Mouse (Mus musculus): ENCODE data around the gene Gpx1. TPM values are rescaled to one million over a fixed set of nuclear protein-coding genes. Genes with fewer than 3 reads are reported as not detected.

Gpx1 gene
- polyA plus RNA-seq, 1 experiment from 2014 or later, result 821 TPM

DNA sequence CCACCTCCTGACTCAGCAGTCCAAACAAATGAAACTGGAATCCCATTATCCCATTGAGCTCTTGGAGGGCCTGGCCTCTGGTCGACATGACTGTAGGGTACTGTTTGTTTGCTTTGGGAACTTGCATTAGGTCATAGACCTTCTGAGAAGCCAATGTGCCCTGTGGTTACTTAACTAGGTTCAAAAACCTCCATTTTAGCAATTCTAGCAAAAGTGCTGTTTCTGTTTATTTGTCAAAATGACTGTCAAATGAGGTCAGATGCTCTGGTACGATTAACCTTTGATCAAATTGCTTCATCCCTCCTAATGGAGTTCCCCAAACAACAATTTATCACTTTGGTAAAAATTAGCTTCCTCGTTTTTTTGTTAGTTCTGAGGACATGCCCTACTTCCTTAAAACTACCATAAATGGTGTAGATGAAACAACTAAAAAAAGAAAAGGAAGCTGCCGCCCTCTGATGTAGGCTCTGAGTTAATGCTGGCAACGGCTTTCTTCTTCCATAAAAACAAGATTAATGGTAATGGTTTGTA is 3.7 kb downstream of the Gpx1 start:
- H3K4me3 ChIP-seq (ENCODE audit: low read depth, low read length), result no peak overlapping the region
- no peaks in the 10 kb centered on the region for H3K9me3 ChIP-seq (ENCODE audit: control insufficient read depth, low read length)
- WGBS, result 59% methylated on average over 5 of the region's 5 CpGs
- H3K36me3 ChIP-seq (ENCODE audit: control insufficient read depth, insufficient read depth, low read length), result no peaks in the 10 kb centered on the region
- DNase-seq (ENCODE audit: low spot score), result no peak
- no peak overlapping the region for H3K9ac ChIP-seq (ENCODE audit: low read depth, low read length)
- no peaks in the 10 kb centered on the region for H3K27me3 ChIP-seq (ENCODE audit: control insufficient read depth, insufficient read depth, low read length)
- no peak overlapping the region for H3K4me2 ChIP-seq (replicated peaks; ENCODE audit: low read depth, low read length)
- H3K27ac ChIP-seq (ENCODE audit: low read depth, low read length), result no peak overlapping the region
- ATAC-seq (ENCODE audit: low FRiP score), result no peak
- peaks cover 11% of the 10 kb centered on the region; the same call in 1 of the 2 replicates for H3K4me1 ChIP-seq (replicated peaks; ENCODE audit: control insufficient read depth, insufficient read depth, low read length)

DNA sequence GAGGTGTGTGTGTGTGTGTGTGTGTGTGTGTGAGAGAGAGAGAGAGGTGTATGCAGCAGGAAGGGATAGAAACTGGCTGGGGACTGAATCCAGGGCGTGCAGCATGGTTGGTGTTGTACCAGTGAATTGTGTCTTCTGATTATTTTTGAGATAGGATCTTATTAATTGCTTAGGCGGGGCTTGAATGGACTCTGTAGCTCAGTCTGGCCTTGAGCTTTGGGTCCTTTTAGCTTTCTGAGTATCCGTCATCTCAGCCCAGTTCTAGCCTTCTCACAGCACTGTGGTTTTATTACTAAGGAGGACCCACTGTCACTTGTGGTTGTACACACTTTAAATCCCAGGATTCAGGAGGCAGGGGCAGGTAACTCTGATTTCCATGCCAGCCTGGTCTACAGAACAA is 4.6 kb downstream of the Gpx1 start:
- WGBS, result 84% methylated on average over 3 of the region's 3 CpGs

DNA sequence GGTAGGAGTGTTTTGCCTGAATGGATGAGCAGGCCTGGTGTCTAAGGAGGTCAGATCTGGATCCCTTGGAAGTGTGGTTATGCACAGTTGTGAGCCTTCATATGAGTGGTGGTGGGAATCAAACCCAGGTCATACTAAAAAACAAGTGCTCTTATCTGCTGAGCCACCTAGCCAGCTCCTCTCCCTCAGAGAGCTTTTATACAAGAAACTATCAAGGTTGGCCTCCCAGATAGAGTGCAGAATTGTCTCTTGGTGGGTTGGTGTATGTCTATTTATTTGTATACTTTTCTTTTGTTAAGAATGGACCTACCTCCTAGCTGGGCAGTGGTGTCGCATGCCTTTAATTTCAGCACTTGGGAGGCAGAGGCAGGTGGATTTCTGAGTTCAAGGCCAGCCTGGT is 5.1 kb downstream of the Gpx1 start:
- H3K4me3 ChIP-seq (ENCODE audit: low read depth, low read length), result no peak overlapping the region
- H3K27ac ChIP-seq (ENCODE audit: low read depth, low read length), result no peak overlapping the region
- WGBS, result 100% methylated on average over 1 of the region's 1 CpGs
- H3K4me1 ChIP-seq (replicated peaks; ENCODE audit: control insufficient read depth, insufficient read depth, low read length), result peaks cover 10% of the 10 kb centered on the region; the same call in 1 of the 2 replicates
- no peaks in the 10 kb centered on the region for H3K36me3 ChIP-seq (ENCODE audit: control insufficient read depth, insufficient read depth, low read length)
- ATAC-seq (ENCODE audit: low FRiP score), result no peak
- H3K27me3 ChIP-seq (ENCODE audit: control insufficient read depth, insufficient read depth, low read length), result no peaks in the 10 kb centered on the region
- no peak overlapping the region for H3K9ac ChIP-seq (ENCODE audit: low read depth, low read length)
- no peak overlapping the region for H3K4me2 ChIP-seq (replicated peaks; ENCODE audit: low read depth, low read length)
- DNase-seq (ENCODE audit: low spot score), result no peak
- H3K9me3 ChIP-seq (ENCODE audit: control insufficient read depth, low read length), result no peaks in the 10 kb centered on the region

More for the DNA sequence above, 4.6 kb downstream of the Gpx1 start:
- Histone ChIP-seq H3K9ac (ENCODE audit: low read depth, low read length) (no peak overlapping the region), H3K4me1 (replicated peaks; ENCODE audit: control insufficient read depth, insufficient read depth, low read length) (peaks cover 10% of the 10 kb centered on the region; the same call in 1 of the 2 replicates), H3K27me3 (ENCODE audit: control insufficient read depth, insufficient read depth, low read length) (no peaks in the 10 kb centered on the region), H3K27ac (ENCODE audit: low read depth, low read length) (no peak overlapping the region), H3K4me2 (replicated peaks; ENCODE audit: low read depth, low read length) (no peak overlapping the region), H3K36me3 (ENCODE audit: control insufficient read depth, insufficient read depth, low read length) (no peaks in the 10 kb centered on the region), H3K9me3 (ENCODE audit: control insufficient read depth, low read length) (no peaks in the 10 kb centered on the region), H3K4me3 (ENCODE audit: low read depth, low read length) (no peak overlapping the region)
- no peak for ATAC-seq (ENCODE audit: low FRiP score)
- no peak for DNase-seq (ENCODE audit: low spot score)

DNA sequence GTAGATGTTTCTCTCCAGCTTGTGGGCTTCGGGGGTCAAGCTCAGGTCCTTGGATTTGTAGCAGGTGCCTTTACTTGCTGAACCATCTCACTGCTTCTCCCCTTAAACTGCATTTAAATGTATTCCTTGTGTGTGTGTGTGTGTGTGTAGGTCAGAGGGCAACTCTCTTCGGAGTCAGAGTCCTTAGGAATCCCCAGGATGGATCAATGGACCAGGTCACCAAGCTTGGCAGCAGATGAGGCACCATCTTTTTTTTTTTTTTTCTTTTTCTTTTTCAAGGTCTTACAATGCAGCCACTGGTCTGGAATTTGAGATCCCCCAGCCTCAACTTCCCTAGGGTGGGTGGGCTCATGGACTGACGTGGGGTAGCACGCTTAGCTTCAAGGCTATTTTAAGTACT is 5.8 kb downstream of the Gpx1 start:
- Histone ChIP-seq H3K4me2 (replicated peaks; ENCODE audit: low read depth, low read length) (no peak overlapping the region), H3K36me3 (ENCODE audit: control insufficient read depth, insufficient read depth, low read length) (no peaks in the 10 kb centered on the region), H3K27ac (ENCODE audit: low read depth, low read length) (no peak overlapping the region), H3K4me3 (ENCODE audit: low read depth, low read length) (no peak overlapping the region), H3K9me3 (ENCODE audit: control insufficient read depth, low read length) (no peaks in the 10 kb centered on the region), H3K27me3 (ENCODE audit: control insufficient read depth, insufficient read depth, low read length) (no peaks in the 10 kb centered on the region), H3K9ac (ENCODE audit: low read depth, low read length) (no peak overlapping the region), H3K4me1 (replicated peaks; ENCODE audit: control insufficient read depth, insufficient read depth, low read length) (peaks cover 10% of the 10 kb centered on the region; the same call in 1 of the 2 replicates)
- 81% methylated on average over 4 of the region's 4 CpGs for WGBS
- ATAC-seq (ENCODE audit: low FRiP score), result no peak
- DNase-seq (ENCODE audit: low spot score), result no peak

DNA sequence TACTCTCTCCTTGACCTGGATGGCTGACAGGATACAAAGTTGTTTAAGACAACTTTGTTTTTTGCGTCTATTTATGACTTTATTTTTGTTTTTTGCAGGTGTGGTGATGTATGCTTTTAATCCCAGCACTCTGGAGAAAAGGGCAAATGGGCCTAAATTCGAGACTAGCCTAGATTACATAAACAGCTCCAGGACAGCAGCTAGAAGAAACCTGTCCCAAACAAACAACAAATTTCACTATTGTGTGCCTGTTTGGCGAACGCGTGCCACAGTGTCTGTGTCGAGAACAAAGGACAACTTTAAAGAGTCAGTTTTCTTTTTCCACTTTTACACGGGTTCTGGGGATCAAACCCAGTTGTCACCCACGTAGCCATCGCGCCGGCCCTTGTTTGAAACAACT is 8.3 kb downstream of the Gpx1 start:
- H3K4me1 ChIP-seq (replicated peaks; ENCODE audit: control insufficient read depth, insufficient read depth, low read length), result 0 out of 2 replicates have a peak, but pooled peaks cover 3% of the 10 kb centered on the region
- DNase-seq (ENCODE audit: low spot score) (no peak), ATAC-seq (ENCODE audit: low FRiP score) (no peak; the same call in 1 of the 2 replicates)
- peak overlapping the region; percentile 93 for H3K27ac ChIP-seq (ENCODE audit: low read depth, low read length)
- no peaks in the 10 kb centered on the region for H3K9me3 ChIP-seq (ENCODE audit: control insufficient read depth, low read length)
- 9% methylated on average over 11 of the region's 11 CpGs for WGBS
- no peaks in the 10 kb centered on the region for H3K27me3 ChIP-seq (ENCODE audit: control insufficient read depth, insufficient read depth, low read length)
- peak overlapping the region; percentile 90 for H3K4me3 ChIP-seq (ENCODE audit: low read depth, low read length)
- H3K9ac ChIP-seq (ENCODE audit: low read depth, low read length), result peak overlapping the region; percentile 93
- peak overlapping the region; percentile 81 for H3K4me2 ChIP-seq (replicated peaks; ENCODE audit: low read depth, low read length)
- H3K36me3 ChIP-seq (ENCODE audit: control insufficient read depth, insufficient read depth, low read length), result peaks cover 3% of the 10 kb centered on the region; the same call in 1 of the 2 replicates

DNA sequence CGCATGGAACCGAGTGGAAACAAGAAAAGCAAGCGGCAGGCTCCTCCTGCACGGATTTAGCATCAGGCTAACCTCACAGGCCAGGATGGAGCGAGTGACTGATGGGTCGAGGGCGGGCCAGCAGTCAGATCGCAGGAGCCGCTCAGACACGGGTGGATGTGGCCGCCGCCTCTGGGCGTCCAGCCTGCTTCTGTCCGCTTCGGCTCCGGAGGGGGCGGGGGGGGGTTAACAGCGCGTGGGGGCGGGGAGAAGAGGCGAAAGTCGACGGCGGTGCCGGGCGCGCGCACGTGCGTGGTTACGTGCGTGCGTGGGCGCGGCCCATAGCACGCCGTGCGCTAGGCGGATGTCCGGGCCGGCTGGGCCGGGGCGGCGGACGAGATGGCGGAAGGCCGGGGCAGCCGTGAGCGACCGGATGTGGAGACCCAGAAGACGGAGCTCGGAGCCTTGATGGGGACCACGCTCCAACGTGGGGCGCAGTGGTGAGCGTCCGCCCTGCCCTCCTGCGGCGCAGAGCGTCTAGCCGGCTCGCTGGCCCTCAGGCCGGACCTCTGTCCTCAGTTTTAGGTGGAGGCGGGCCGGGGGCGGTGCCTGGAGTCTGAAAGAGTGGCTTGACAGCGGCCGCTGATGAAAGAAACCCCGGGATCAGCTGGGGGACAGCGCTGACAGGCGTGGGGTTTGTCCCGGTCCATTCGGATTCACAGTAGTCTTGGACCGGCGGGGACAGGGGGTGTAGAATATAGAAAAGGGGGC is 9.0 kb downstream of the Gpx1 start, which contains the start of gene Usp4:
Gene Usp4, plus strand, starts transcription at position 314 of the 750 bp plus-strand sequence.
- Histone ChIP-seq H3K9me3 (ENCODE audit: control insufficient read depth, low read length) (no peaks in the 10 kb centered on the region), H3K27ac (ENCODE audit: low read depth, low read length) (peak within 1 kb of the TSS; percentile 93), H3K36me3 (ENCODE audit: control insufficient read depth, insufficient read depth, low read length) (peaks cover 3% of the 10 kb centered on the region; the same call in 1 of the 2 replicates), H3K4me2 (replicated peaks; ENCODE audit: low read depth, low read length) (peak within 1 kb of the TSS; percentile 81), H3K4me1 (replicated peaks; ENCODE audit: control insufficient read depth, insufficient read depth, low read length) (0 out of 2 replicates have a peak, but pooled peaks cover 3% of the 10 kb centered on the region), H3K9ac (ENCODE audit: low read depth, low read length) (peak within 1 kb of the TSS; percentile 93), H3K4me3 (ENCODE audit: low read depth, low read length) (peak within 1 kb of the TSS; percentile 90), H3K27me3 (ENCODE audit: control insufficient read depth, insufficient read depth, low read length) (no peaks in the 10 kb centered on the region)
- peak; percentile 97 for DNase-seq (ENCODE audit: low spot score)
- under 1% methylated on average over 75 of the region's 75 CpGs for WGBS
- peak; percentile 97 for ATAC-seq (ENCODE audit: low FRiP score)

DNA sequence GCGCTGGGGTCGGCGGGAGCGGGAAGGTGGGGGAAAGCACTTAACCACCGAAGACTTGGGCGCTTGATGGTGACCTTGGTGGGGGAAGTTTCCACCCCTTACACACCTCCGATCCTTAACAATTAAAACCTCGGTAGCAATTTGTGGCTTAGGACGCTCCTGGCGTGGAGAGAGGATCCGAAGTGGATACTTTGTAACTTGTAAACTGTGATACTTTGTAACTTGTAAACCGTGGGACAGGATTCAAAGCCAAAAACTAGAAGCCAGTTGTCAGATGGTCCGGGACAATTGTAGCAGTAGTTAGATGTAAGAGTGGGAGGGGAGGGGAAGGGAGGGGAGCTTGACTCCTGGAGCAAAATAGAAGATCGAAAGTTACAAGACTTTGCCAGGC is 9.6 kb downstream of the Gpx1 start:
- Histone ChIP-seq H3K4me1 (replicated peaks; ENCODE audit: control insufficient read depth, insufficient read depth, low read length) (0 out of 2 replicates have a peak, but pooled peaks cover 3% of the 10 kb centered on the region), H3K36me3 (ENCODE audit: control insufficient read depth, insufficient read depth, low read length) (peaks cover 3% of the 10 kb centered on the region; the same call in 1 of the 2 replicates), H3K9me3 (ENCODE audit: control insufficient read depth, low read length) (no peaks in the 10 kb centered on the region), H3K4me2 (replicated peaks; ENCODE audit: low read depth, low read length) (peak overlapping the region; percentile 81), H3K9ac (ENCODE audit: low read depth, low read length) (peak overlapping the region; percentile 93), H3K27ac (ENCODE audit: low read depth, low read length) (peak overlapping the region; percentile 93; the same call in 1 of the 2 replicates), H3K4me3 (ENCODE audit: low read depth, low read length) (peak overlapping the region; percentile 90), H3K27me3 (ENCODE audit: control insufficient read depth, insufficient read depth, low read length) (no peaks in the 10 kb centered on the region)
- WGBS, result 8% methylated on average over 14 of the region's 14 CpGs
- ATAC-seq (ENCODE audit: low FRiP score) (no peak; the same call in 1 of the 2 replicates), DNase-seq (ENCODE audit: low spot score) (no peak)

DNA sequence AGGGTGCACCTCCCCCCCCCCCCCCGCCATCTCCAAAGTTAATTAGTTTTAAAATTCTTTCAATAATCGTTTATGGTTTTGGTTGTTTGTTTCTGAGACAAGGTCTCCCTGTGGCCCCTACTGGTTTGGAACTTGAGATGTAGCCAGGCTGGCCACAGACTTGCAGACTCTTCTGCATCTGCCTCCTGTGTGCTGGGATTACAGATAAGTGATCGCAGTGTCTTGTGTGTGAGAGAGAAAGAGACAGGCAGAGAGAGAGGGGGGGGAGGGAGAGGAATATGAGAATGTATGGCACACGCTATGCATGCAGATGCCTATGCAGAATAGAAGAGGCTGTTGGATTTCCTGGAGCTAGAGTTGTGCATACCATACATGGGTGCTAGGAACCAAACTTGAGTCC is 11.0 kb downstream of the Gpx1 start:
- peaks cover 5% of the 10 kb centered on the region; the same call in 1 of the 2 replicates for H3K36me3 ChIP-seq (ENCODE audit: control insufficient read depth, insufficient read depth, low read length)
- H3K4me1 ChIP-seq (replicated peaks; ENCODE audit: control insufficient read depth, insufficient read depth, low read length), result 0 out of 2 replicates have a peak, but pooled peaks cover 3% of the 10 kb centered on the region
- H3K4me2 ChIP-seq (replicated peaks; ENCODE audit: low read depth, low read length), result no peak overlapping the region
- WGBS, result 87% methylated on average over 4 of the region's 4 CpGs
- DNase-seq (ENCODE audit: low spot score), result no peak
- no peak for ATAC-seq (ENCODE audit: low FRiP score)
- H3K9me3 ChIP-seq (ENCODE audit: control insufficient read depth, low read length), result no peaks in the 10 kb centered on the region
- no peaks in the 10 kb centered on the region for H3K27me3 ChIP-seq (ENCODE audit: control insufficient read depth, insufficient read depth, low read length)
- H3K9ac ChIP-seq (ENCODE audit: low read depth, low read length), result no peak overlapping the region
- H3K27ac ChIP-seq (ENCODE audit: low read depth, low read length), result no peak overlapping the region
- no peak overlapping the region for H3K4me3 ChIP-seq (ENCODE audit: low read depth, low read length)

All from hindbrain, embryonic 11.5 days (tissue).